Mouse (Mus musculus) Patski (cell line): ENCODE data around the gene 1190002N15Rik. TPM values are rescaled to one million over a fixed set of nuclear protein-coding genes. Genes with fewer than 3 reads are reported as not detected.

ENCODE experiments used
- ATAC-seq: fragments of 100-300 bp; one replicate; pipeline ENCODE4 v1.8.0; 2021
- CTCF ChIA-PET: fragments of 350-600 bp; sonication (Branson Sonifier 250); formaldehyde crosslinking; loops from one replicate; lab custom pipeline; 2022; ENCODE audit warnings: inconsistent platforms; lab: Charles Lee
- POLR2A ChIA-PET: fragments of 350-600 bp; sonication (Branson Sonifier 250); formaldehyde crosslinking; loops from one replicate; lab custom pipeline; 2022; ENCODE audit warnings: antibody characterized with exemption, inconsistent platforms; lab: Charles Lee
- DNase-seq: peaks from one replicate; pipeline ENCODE4 v3.0.0-alpha.2; 2011; ENCODE audit warnings: low read depth, low spot score
- H3K27me3 ChIP-seq: fragments of 371-371 bp; one replicate; pipeline ENCODE4 v1.5.1; 2021
- CTCF ChIP-seq: fragments of 100-300 bp; IDR thresholded peaks from one replicate; pipeline ENCODE4 v1.5.1; 2021
- in situ Hi-C: fragments of 300-500 bp; cut with MboI; formaldehyde crosslinking; loops from 3 replicates; pipeline ENCODE4 v1.11.1; 2018; ENCODE audit warnings: low pct_unique_long_range_greater_than_20kb, mixed read lengths
- polyA plus RNA-seq: library from polyadenylated mRNA; unstranded; gene quantifications from one replicate; pipeline ENCODE4 v1.2.3, GENCODE M21; 2021

Gene 1190002N15Rik
- polyA plus RNA-seq, result 12.3 TPM

DNA sequence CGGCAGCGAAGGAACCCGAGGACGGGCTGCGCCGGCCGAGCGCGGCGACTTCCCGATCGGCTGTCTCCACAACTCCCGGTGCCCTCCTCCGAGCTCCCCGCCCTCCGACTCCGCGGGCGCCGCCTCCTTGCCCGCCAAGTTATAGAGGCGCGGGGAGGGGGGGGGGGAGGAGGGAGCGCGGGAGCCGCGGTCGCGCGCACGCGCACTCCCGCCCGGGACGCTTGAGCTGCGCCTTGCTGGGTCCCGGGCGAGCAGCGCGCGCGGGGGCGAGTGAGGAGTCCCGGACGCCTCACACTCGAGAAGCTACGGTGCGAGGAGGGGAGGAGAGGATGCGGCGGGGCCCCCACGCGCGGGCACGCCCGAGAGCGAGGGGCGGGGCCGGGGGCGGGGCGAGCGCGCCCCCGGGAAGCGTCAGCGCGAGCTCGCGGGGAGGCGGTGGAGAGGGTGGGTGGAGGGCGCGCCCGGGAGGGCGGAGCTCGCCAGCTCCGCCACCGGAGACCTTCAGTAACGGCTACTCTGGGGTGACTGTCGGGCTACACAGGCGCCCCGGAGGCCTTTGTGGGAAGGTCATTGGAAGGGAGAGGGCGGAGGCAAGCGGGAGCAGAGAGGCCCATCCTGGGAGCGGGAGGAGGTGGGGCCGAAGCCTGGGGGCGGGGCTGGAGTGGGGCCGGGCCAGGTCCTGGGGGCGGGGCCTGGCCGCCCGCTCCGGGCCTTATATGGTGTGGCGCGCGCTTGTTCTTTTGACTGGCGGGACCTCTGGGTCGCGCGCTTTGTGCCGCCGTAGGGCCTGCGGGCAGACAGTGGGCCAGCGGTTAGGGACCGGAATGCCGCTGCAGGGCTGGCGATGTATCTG lies at the start of gene 1190002N15Rik:
Gene 1190002N15Rik (minus strand): TSS at position 112 of the 853 bp plus-strand sequence.
- peak; percentile 78 for ATAC-seq
- DNase-seq, result no peak
- ChIA-PET CTCF (interaction anchor here (0.9 to 1.2 kb wide), 3 partner anchors 9 to 171 kb away, joined by 3 read pairs; no protein-coding TSS in a partner anchor), POLR2A (interaction anchor here (0.6 to 1.2 kb wide), 2 partner anchors 17 to 132 kb away, joined by 3 to 5 read pairs; partner anchors contain the start of gene Slc9a9)
- in situ Hi-C loops, result loop anchor here (10.0 to 25.0 kb wide), 2 partner anchors 301 to 423 kb away; no protein-coding TSS in a partner anchor
- TF ChIP-seq CTCF, result no peak
- no peaks in the 10 kb centered on the region for H3K27me3 ChIP-seq

DNA sequence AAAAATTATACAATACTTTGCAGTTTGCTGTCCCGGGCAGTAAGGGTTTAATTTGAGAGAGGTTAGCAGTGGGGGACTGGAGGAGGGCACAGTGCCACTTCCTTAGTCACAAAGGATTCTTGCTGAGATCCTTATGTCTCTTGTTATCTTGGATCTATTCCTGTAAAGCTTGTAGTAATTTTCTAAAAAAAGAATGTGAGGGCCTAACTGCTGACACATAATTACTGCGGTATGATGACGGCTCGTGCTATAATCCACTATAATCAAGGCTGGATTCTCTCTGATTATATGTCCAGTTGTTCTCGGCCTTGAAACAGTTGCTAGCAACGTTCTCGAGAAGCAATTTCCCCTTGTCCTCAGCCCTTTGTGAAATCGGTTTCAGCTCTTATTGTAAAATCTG lies 44.4 kb upstream of the 1190002N15Rik start:
- in situ Hi-C loops, result no loop called here
- no peak for ATAC-seq
- peaks cover 18% of the 10 kb centered on the region for H3K27me3 ChIP-seq
- DNase-seq, result no peak
- CTCF ChIA-PET, result no interaction called here
- POLR2A ChIA-PET, result interaction anchor here (0.8 kb wide), 1 partner anchor 24 kb away, joined by 6 read pairs; no protein-coding TSS in a partner anchor
- no peak for TF ChIP-seq CTCF

DNA sequence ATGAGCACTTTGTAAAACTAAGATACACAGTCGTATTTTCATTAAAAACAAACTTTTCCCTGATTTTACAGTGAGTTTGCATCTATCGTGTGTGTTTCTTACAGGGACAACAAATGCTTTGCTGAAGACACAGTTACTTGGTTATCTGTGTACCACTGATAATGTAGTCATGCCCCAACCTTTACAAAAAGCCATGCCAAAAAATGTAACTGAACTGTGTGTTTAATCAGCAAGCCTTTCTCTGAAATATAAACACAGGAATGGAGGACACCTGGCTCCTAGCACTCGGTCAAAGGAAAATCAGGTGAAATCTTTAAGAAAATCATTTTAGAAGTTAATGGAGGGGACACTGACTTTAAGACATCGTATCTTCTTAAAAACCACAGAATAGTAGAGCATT lies 43.8 kb upstream of the 1190002N15Rik start:
- TF ChIP-seq CTCF, result no peak
- in situ Hi-C loops, result no loop called here
- POLR2A ChIA-PET, result no interaction called here

DNA sequence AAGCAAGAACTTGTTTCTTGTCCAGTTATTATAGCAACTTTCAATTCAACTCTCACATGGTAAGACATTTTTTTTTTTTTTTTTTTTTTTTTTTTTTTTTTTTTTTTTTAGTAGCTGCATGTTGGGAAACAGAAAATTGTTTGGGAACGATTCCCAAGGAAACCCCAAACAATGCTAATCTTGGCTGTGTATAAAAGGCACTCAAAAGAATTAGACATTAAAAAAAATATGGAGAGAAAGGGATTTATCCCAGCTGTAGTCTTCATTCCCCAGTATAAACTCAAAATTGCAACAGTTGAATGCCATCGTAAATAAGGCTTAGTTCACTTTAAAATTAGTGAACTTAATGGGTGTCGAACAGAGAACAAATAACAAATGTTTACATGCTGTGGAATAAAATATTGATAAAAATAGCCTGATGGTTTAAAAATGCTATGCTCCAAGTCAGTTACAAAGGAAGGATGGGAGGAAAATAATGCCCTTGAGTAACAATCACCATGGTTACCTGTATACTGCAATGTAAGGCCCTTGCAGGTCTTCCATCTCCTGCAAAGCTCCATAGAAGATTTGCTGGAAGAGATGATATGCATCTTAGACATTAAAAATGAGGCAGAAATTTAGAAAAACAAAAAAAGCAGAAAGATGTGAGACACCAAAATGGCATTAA lies 42.3 kb upstream of the 1190002N15Rik start:
- ATAC-seq, result no peak
- DNase-seq, result no peak
- no peak for TF ChIP-seq CTCF
- in situ Hi-C loops, result no loop called here
- ChIA-PET POLR2A (no interaction called here), CTCF (no interaction called here)
- H3K27me3 ChIP-seq, result peaks cover 18% of the 10 kb centered on the region

More for the DNA sequence above, 43.8 kb upstream of the 1190002N15Rik start:
- CTCF ChIA-PET, result no interaction called here
- DNase-seq, result no peak
- no peak for ATAC-seq
- peaks cover 18% of the 10 kb centered on the region for H3K27me3 ChIP-seq

DNA sequence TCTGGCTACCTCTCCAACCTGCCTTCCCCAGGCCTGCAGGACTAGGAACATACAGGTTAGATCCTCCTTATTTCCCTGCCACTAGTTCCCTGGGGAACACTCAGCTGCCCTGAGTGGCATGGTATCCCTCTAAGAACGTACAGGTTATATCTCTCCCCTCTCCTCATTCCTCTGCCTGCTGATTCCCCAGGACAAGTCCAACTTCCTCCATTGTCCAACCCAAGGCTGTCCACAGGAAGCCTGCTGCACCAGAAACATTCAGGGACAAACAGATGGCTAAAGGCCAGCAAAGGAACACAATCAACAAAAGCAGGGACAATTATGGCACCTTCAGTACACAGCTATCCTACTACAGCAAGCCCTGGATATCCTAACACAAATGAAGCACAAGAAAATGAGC lies 33.9 kb upstream of the 1190002N15Rik start:
- no peak for TF ChIP-seq CTCF
- in situ Hi-C loops, result no loop called here
- ChIA-PET POLR2A (no interaction called here), CTCF (interaction anchor here (1.0 kb wide), 1 partner anchor 18 kb away, joined by 4 read pairs; no protein-coding TSS in a partner anchor)
- ATAC-seq (no peak), DNase-seq (no peak)
- H3K27me3 ChIP-seq, result peaks cover 6% of the 10 kb centered on the region

DNA sequence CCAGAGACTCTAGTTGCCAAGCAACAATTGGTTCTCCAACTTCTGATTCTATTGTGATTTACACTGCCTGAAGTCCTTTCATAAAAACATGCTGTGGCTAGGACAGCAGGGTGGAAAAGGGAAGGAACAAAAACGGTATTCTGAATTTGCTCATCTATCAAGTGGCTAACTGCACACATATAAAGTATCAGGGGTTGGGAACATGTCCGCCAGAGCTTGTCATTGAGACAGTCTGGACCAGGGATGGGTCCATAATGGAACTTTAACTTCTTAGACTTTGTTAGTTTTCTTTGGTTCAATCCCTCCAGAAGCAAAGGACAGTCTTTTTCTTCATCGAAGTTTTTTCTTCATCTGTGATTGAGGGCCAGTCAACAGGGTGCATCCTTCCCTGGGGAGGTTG lies 30.5 kb upstream of the 1190002N15Rik start:
- CTCF ChIA-PET, result interaction anchor here (1.3 kb wide), 1 partner anchor 15 kb away, joined by 5 read pairs; no protein-coding TSS in a partner anchor
- no peak for TF ChIP-seq CTCF
- peaks cover 6% of the 10 kb centered on the region for H3K27me3 ChIP-seq
- ATAC-seq (no peak), DNase-seq (no peak)
- POLR2A ChIA-PET, result no interaction called here
- in situ Hi-C loops, result no loop called here

DNA sequence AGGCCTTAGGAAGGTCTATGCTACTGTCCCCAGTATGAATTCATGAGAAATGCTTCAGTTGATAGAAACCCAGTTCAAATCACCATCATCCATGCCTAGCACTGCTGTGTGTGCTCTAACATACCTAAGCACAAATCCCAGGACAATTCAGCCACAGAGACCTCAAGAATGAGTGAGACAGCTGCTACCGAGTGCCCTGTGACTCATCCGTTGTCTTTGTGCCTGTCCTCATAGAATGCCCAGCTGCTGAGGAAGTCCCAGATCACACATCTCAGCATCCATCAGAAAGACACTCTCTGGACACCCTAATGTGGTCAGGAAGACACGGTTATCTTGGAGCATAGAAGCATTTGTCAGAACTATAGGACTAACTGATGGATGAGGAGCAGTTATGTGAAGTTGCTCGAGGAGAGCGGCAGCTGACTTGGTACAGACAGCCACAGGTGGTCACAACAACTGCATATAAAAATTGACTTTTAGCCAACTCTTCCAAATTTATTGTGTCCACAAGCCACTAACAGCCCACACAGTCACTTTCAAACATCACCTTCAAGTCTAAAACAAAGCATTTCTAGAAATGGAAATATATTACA lies 29.9 kb upstream of the 1190002N15Rik start:
- no peak for TF ChIP-seq CTCF
- POLR2A ChIA-PET, result no interaction called here
- no peak for ATAC-seq
- in situ Hi-C loops, result no loop called here
- DNase-seq, result no peak
- peaks cover 6% of the 10 kb centered on the region for H3K27me3 ChIP-seq
- CTCF ChIA-PET, result interaction anchor here (1.3 kb wide), 1 partner anchor 14 kb away, joined by 5 read pairs; no protein-coding TSS in a partner anchor

DNA sequence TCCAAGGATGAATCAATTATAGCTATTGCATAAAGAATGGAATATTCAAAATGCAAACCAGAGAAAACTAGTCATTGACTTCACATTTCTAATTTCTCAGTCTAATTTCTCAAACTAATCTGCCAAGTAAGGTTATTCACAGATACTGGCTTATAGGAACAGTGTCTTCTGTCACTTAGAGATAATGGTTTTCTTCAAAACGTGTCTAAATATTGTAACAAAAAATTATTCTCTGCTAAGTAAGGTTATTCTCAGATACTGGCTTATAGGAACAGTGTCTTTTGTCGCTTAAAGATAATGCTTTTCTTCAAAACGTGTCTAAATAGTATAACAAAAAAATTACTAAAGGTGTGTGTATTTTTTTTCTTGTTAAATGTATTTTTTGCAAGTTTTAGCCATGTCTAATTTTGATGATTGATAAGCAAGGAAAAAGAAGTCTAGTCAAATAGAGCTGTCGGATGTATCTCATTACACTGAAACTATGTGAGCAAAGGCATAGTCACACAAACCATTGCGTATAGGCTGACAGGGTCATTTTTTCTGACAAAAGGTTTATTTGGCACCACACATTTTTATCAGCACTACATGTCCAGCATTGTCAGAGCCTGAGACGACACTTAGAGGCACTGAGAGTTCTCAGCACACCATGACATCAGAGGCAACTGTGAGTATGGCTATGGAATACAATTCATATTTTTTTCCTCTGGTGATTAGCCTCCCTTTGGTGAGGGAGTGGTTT lies 19.1 kb upstream of the 1190002N15Rik start:
- TF ChIP-seq CTCF, result no peak
- ChIA-PET POLR2A (no interaction called here), CTCF (interaction anchor here (1.1 kb wide), 1 partner anchor 144 kb away, joined by 3 read pairs; no protein-coding TSS in a partner anchor)
- H3K27me3 ChIP-seq, result peaks cover 3% of the 10 kb centered on the region
- ATAC-seq (no peak), DNase-seq (no peak)
- in situ Hi-C loops, result no loop called here

DNA sequence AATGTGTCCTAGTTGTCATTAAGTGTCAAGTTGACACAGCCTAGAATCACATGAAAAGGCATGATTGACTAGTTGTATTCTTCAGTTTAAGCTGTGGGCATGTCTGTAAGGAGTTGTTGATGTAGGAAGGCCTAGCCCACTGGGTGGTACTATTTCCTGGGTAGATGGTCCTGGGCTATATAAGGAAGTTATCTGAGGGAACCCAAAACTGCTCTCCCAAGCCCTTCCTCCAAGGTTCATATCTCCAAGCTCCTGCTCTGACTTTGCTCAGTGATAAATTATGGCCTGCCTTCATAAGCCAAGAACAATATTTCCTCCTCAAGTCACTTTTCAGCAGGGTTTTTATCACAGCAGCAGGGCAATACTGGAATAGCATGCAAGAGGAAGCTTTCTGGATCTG lies 18.4 kb upstream of the 1190002N15Rik start:
- ChIA-PET POLR2A (no interaction called here), CTCF (interaction anchor here (1.1 kb wide), 1 partner anchor 144 kb away, joined by 3 read pairs; no protein-coding TSS in a partner anchor)
- in situ Hi-C loops, result no loop called here
- no peak for TF ChIP-seq CTCF
- DNase-seq (no peak), ATAC-seq (no peak)
- peaks cover 3% of the 10 kb centered on the region for H3K27me3 ChIP-seq
